Mouse (Mus musculus) limb, embryonic 11.5 days (tissue): ENCODE data around the gene Adgrl3. TPM values are rescaled to one million over a fixed set of nuclear protein-coding genes. Genes with fewer than 3 reads are reported as not detected.

ENCODE experiments used
- ATAC-seq: fragments of 200-750 bp; cut with Nextera tagmentation; 2 replicates; pipeline ENCODE4 v1.8.0; 2017; ENCODE audit warnings: low read depth; ENCODE audit not compliant: insufficient number of reproducible peaks, low FRiP score, low TSS enrichment
- DNase-seq: peaks from one replicate; pipeline ENCODE4 v3.0.0-alpha.2; 2015; ENCODE audit warnings: low spot score
- H3K27ac ChIP-seq: fragments of 300-500 bp; sonication (generic); replicated peaks from 2 replicates; pipeline ENCODE4 v1.5.1; 2014; ENCODE audit warnings: low read depth, mild to moderate bottlenecking, low read length
- H3K27me3 ChIP-seq: fragments of 300-500 bp; sonication (generic); 2 replicates; pipeline ENCODE4 v1.6.1; 2014; ENCODE audit warnings: mild to moderate bottlenecking, low read length, mixed read lengths; ENCODE audit not compliant: control insufficient read depth, insufficient read depth
- H3K36me3 ChIP-seq: fragments of 300-500 bp; sonication (generic); 2 replicates; pipeline ENCODE4 v1.6.1; 2014; ENCODE audit warnings: mild to moderate bottlenecking, low read length, moderate library complexity, mixed read lengths; ENCODE audit not compliant: control insufficient read depth, insufficient read depth
- H3K4me1 ChIP-seq: fragments of 300-500 bp; sonication (generic); 2 replicates; pipeline ENCODE4 v1.6.1; 2014; ENCODE audit warnings: low read length, mixed read lengths; ENCODE audit not compliant: control insufficient read depth, insufficient read depth
- H3K4me2 ChIP-seq: fragments of 300-500 bp; sonication (generic); 2 replicates; pipeline ENCODE4 v1.6.1; 2014; ENCODE audit warnings: low read depth, mild to moderate bottlenecking, moderate library complexity; ENCODE audit not compliant: severe bottlenecking
- H3K4me3 ChIP-seq: fragments of 300-500 bp; sonication (generic); 2 replicates; pipeline ENCODE4 v1.5.1; 2014; ENCODE audit warnings: low read depth, low read length
- H3K9ac ChIP-seq: fragments of 300-500 bp; sonication (generic); 2 replicates; pipeline ENCODE4 v1.6.1; 2014; ENCODE audit warnings: mild to moderate bottlenecking, low read length
- H3K9me3 ChIP-seq: fragments of 300-500 bp; sonication (generic); 2 replicates; pipeline ENCODE4 v1.6.1; 2016; ENCODE audit warnings: low read length; ENCODE audit not compliant: control insufficient read depth
- WGBS: fragments of 180-500 bp; shearing (Covaris S2); extraction: QIAGEN DNeasy Blood & Tissue Kit; methylation state at CpG from one replicate; pipeline ENCODE4 v1.1.7; 2014; 5-methylcytosine and 5-hydroxymethylcytosine counted together
- polyA plus RNA-seq: library from polyadenylated mRNA; unstranded; fragments of >200 nt; fragmentation: Nextera tagmentation; extraction: Ambion mirVana; gene quantifications from 2 replicates; pipeline ENCODE4 v1.2.1, GENCODE M21; 2014

The Adgrl3 gene
- polyA plus RNA-seq, 1 experiment from 2014 or later = 23.9 TPM

DNA sequence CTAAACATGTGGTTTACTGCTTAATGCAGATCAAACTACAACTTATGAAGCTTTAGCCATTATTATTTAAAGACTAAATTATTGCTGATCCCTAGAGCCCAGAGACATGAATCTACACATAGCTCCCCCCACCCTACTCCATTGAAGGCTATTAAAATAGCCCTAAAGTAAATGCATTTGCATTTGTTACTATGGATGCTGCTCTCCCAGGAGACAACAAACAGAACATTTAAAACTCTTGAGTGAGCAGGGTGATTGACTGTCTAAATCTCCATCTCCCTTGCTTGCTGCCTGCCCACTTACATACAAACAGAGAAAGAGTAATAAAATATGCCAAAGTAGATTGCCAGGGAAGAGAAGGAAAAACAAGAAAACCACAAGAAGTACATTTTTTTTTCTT, 41.4 kb downstream of the Adgrl3 start:
- H3K4me3 ChIP-seq = no peak overlapping the region
- DNase-seq (no peak), ATAC-seq (no peak)
- no peak overlapping the region for H3K9ac ChIP-seq
- H3K36me3 ChIP-seq = no peaks in the 10 kb centered on the region
- no peaks in the 10 kb centered on the region for H3K4me1 ChIP-seq
- H3K27ac ChIP-seq = no peak overlapping the region
- H3K27me3 ChIP-seq = no peaks in the 10 kb centered on the region
- no peaks in the 10 kb centered on the region for H3K9me3 ChIP-seq
- H3K4me2 ChIP-seq = no peak overlapping the region

DNA sequence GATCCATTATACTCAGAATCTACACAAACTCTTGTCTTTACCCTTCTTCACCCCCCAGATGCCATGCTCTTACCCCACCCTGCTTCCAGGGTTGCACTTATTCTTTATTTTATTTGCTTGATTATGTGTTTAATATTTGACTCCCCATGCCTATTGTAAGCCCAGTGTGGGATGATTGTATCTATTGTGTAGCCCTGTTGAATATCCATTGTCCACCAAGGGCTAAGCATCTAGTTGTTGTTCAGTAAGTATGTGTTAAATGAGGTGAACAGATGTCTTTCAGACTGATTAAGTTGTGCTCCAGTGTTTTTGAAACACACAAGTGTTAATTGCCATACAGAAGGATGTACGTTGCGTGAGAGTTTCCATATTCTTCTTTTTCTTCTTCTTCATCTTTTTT, 44.1 kb downstream of the Adgrl3 start:
- no peak overlapping the region for H3K9ac ChIP-seq
- no peak overlapping the region for H3K4me2 ChIP-seq
- DNase-seq (no peak), ATAC-seq (no peak)
- H3K27me3 ChIP-seq = no peaks in the 10 kb centered on the region
- H3K36me3 ChIP-seq = no peaks in the 10 kb centered on the region
- H3K9me3 ChIP-seq = no peaks in the 10 kb centered on the region
- no peak overlapping the region for H3K4me3 ChIP-seq
- H3K27ac ChIP-seq = no peak overlapping the region
- 94% methylated on average over 2 of the region's 2 CpGs for WGBS
- H3K4me1 ChIP-seq = 0 out of 2 replicates have a peak, but pooled peaks cover 7% of the 10 kb centered on the region

DNA sequence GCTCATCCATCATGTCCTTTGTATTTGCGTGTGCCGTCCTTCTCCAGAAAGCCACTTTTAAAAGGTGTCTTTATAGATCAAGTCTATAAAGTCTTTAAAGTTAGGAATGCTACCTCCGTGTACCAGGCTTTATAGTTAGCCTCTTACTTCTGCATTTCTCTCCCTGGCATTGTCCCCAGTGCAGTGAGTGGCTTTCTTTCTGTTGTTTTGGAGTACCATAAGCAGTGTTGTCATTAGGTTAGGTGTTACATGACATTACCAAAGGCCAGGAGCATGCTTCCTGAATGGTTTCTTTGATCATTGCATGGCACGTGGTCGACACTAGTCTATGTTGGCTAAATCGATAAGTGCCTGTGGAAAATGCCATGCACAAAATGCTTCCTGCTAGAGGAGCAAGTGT, 48.2 kb downstream of the Adgrl3 start:
- H3K4me3 ChIP-seq = no peak overlapping the region
- ATAC-seq (no peak), DNase-seq (no peak)

DNA sequence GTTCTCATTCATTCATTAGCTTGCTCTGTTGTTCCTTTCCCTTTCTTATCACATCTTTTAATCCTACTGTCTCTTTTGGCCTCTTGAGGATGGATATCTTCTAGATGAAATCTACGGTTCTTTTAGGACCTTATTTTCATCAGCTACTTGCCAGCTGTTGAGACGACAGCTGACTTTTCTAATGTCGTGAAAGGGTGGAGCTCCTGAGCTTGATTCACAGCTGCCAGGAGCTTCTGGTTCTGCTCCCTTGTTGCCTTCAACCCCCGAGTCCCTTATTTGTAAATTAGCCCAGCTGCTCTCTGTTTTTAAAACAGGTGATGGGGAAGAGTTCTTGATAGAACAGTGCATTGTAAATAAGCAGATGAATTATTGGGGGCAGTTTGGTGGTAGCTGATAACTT, 48.9 kb downstream of the Adgrl3 start:
- 30% methylated on average over 4 of the region's 4 CpGs for WGBS
- no peak for ATAC-seq

More for the DNA sequence above, 48.2 kb downstream of the Adgrl3 start:
- Histone ChIP-seq H3K36me3 (no peaks in the 10 kb centered on the region), H3K4me2 (no peak overlapping the region), H3K27ac (no peak overlapping the region), H3K27me3 (no peaks in the 10 kb centered on the region), H3K4me1 (0 out of 2 replicates have a peak, but pooled peaks cover 7% of the 10 kb centered on the region), H3K9me3 (no peaks in the 10 kb centered on the region), H3K9ac (no peak overlapping the region)
- 31% methylated on average over 6 of the region's 6 CpGs for whole genome bisulfite sequencing

DNA sequence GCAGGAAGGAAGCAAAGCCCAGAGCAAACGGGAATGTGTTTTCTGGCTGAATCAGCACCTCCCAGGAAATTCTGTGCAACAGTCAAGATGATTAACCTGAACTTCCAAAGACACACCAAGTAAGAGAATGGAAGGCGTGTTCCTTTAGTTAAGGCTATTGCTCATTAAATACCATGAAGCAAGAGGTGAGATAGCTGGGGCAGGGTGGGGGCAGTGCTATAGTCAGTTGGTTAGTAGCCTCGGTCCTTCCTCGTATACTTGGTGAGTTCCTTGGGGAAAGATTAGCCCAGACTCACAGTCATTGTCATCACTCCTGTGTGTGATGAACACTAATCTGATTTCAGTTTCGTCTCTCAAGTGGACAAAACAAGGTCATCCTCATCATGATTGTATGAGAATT, 53.0 kb downstream of the Adgrl3 start:
- H3K4me2 ChIP-seq = no peak overlapping the region
- 0 out of 2 replicates have a peak, but pooled peaks cover 6% of the 10 kb centered on the region for H3K4me1 ChIP-seq
- DNase-seq = no peak
- no peak overlapping the region for H3K4me3 ChIP-seq
- no peak for ATAC-seq
- H3K9ac ChIP-seq = no peak overlapping the region
- H3K9me3 ChIP-seq = no peaks in the 10 kb centered on the region
- H3K27ac ChIP-seq = no peak overlapping the region
- no peaks in the 10 kb centered on the region for H3K27me3 ChIP-seq
- WGBS = 81% methylated on average over 5 of the region's 5 CpGs
- no peaks in the 10 kb centered on the region for H3K36me3 ChIP-seq

More for the DNA sequence above, 48.9 kb downstream of the Adgrl3 start:
- no peak overlapping the region for H3K27ac ChIP-seq
- no peaks in the 10 kb centered on the region for H3K36me3 ChIP-seq
- DNase-seq = no peak
- no peak overlapping the region for H3K9ac ChIP-seq
- no peaks in the 10 kb centered on the region for H3K27me3 ChIP-seq
- H3K4me1 ChIP-seq = 0 out of 2 replicates have a peak, but pooled peaks cover 7% of the 10 kb centered on the region
- no peaks in the 10 kb centered on the region for H3K9me3 ChIP-seq
- H3K4me3 ChIP-seq = no peak overlapping the region
- H3K4me2 ChIP-seq = no peak overlapping the region

DNA sequence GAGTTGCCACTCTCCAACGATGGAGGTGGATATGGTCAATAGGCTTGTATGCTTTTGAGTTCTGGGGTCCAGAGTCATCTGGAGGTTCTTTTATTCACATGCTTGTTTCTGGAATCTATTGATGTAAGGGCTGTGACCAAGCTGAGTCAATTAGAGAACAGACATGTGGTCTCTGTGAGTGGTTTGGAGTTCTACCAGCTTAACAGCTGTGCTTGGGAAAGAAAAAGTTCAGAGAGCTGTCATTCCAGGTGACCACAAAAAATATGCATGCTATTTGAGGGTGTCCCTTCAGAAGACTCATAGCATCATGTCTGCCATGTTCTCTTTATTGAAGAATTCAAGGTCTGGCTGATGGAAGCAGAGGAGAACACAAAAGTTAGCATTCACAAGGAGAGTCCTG, 53.9 kb downstream of the Adgrl3 start:
- no peaks in the 10 kb centered on the region for H3K4me1 ChIP-seq
- DNase-seq = no peak
- H3K36me3 ChIP-seq = no peaks in the 10 kb centered on the region
- H3K27ac ChIP-seq = no peak overlapping the region
- no peak overlapping the region for H3K4me2 ChIP-seq
- no peaks in the 10 kb centered on the region for H3K9me3 ChIP-seq
- H3K9ac ChIP-seq = no peak overlapping the region
- no peak for ATAC-seq
- H3K27me3 ChIP-seq = no peaks in the 10 kb centered on the region
- no peak overlapping the region for H3K4me3 ChIP-seq
- 86% methylated on average over 1 of the region's 1 CpGs for WGBS

DNA sequence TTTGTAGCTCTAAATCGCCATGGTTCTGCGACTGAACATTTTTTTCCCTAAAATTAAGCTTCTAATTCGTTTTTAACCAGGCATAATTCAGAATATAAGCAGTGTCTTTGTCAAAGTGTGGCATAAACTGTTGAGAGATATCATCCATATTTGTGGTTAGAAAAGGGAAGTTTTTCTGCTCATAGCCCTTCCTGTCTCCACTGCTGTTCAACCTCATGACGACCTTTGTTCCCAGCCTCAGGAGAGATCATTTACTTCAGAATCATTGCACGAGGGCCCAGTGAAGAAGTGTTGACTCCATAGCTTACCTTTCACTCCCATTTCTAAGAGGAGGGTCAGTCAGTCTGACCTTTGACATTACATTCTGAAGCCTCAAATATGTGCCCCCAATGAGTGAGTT, 56.4 kb downstream of the Adgrl3 start:
- no peak overlapping the region for H3K27ac ChIP-seq
- no peaks in the 10 kb centered on the region for H3K4me1 ChIP-seq
- DNase-seq (no peak), ATAC-seq (no peak)
- no peak overlapping the region for H3K9ac ChIP-seq
- 73% methylated on average over 5 of the region's 5 CpGs for WGBS
- no peak overlapping the region for H3K4me3 ChIP-seq
- no peaks in the 10 kb centered on the region for H3K36me3 ChIP-seq
- H3K4me2 ChIP-seq = no peak overlapping the region
- no peaks in the 10 kb centered on the region for H3K9me3 ChIP-seq
- H3K27me3 ChIP-seq = no peaks in the 10 kb centered on the region

DNA sequence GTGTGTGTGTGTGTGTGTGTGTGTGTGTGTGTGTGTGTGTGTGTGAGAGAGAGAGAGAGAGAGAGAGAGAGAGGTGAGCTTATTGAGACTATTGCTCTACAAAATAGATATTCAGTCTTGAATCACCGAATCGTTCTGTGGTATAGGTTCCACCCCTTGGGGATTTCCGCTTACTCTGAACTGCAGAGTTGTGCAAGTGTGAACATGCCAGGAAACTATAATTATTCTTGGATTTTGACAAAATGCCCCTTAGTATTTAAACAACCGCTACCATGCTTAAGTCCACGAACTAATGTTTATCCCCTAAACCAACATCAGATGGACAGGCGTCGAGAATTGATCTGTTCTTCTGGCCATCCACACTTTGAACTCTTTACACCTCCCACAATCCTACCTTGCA, 57.1 kb downstream of the Adgrl3 start:
- H3K4me3 ChIP-seq = no peak overlapping the region
- no peaks in the 10 kb centered on the region for H3K4me1 ChIP-seq
- no peak overlapping the region for H3K9ac ChIP-seq
- 90% methylated on average over 7 of the region's 7 CpGs for WGBS
- DNase-seq = no peak
- ATAC-seq = no peak
- no peak overlapping the region for H3K4me2 ChIP-seq
- no peaks in the 10 kb centered on the region for H3K9me3 ChIP-seq
- no peaks in the 10 kb centered on the region for H3K27me3 ChIP-seq
- no peak overlapping the region for H3K27ac ChIP-seq
- no peaks in the 10 kb centered on the region for H3K36me3 ChIP-seq

DNA sequence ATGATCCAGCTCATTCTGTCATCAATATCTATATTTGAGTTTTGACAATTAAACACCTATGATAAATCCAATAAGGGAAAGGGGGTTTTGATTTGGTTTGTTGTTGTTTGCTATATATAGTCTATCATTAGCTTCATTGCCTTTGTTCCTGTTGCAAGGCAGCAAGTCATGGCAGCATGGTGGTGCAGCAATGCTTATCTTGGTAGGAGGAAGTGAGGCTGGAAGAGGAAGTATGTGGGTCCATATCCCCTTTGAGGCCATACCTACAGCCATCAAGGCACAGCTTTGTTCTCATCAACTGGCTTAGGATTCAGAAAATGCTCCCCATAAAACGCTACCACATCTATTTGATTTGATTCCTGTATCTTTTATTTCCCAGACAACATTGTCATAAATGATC, 58.1 kb downstream of the Adgrl3 start:
- Histone ChIP-seq H3K4me1 (no peaks in the 10 kb centered on the region), H3K27ac (no peak overlapping the region), H3K4me3 (no peak overlapping the region), H3K4me2 (no peak overlapping the region), H3K36me3 (no peaks in the 10 kb centered on the region), H3K9ac (no peak overlapping the region), H3K27me3 (no peaks in the 10 kb centered on the region), H3K9me3 (no peaks in the 10 kb centered on the region)
- 91% methylated on average over 1 of the region's 1 CpGs for WGBS
- ATAC-seq (no peak), DNase-seq (no peak)
